Mouse (Mus musculus): Measurements from ENCODE around the gene Nostrin.

GRCm38 (mm10) chr2:69103526-69103925, 32.1 kb upstream of the Nostrin start:
- TF ChIP-seq CTCF (IDR thresholded peaks at IDR 0.05; ENCODE audit: extremely low read depth, insufficient read depth, insufficient read length, insufficient replicate concordance), result no peak
- no peak for TF ChIP-seq POLR2A (IDR thresholded peaks at IDR 0.05; ENCODE audit: low read depth, low read length)
